Mouse (Mus musculus) hindlimb bud, embryonic 11.5 days (tissue): ENCODE results near the gene Ppp6r3.
"Not testable (repeated sequence)": the region's sequence is repeated elsewhere in the genome, so short reads cannot be mapped to it uniquely, and the experiment has no call there.

Experiments used
- DNase-seq: peaks from one replicate; pipeline ENCODE4 v3.0.0-alpha.2; 2012; ENCODE audit warnings: low read depth, low spot score; ENCODE audit errors: extremely low spot score

The Ppp6r3 gene

GRCm38 (mm10) chr19:3575632-3576384, at the start of gene Ppp6r3:
Gene Ppp6r3, minus strand, starts transcription at chr19:3575749.
- DNase-seq, result peak; percentile 96

DNA sequence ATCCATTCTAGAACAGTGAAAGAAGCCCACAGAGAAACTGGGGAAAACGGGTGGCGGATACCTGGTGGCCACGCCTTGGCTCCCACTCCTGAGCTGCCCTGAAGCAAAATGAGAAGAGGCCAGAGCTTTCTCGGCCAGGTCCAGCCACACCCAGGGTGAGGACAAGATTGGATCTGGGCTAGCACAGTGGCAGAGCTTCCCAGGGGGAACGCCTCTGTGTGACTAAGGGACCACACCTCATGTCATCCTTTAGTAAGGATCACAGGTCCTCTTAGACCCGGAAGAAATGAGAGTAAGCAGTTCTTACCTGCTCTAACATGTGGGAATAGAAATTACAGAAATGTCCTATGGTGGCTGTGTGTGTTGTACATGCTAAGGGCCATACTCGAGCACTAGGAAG, 49.6 kb upstream of the Ppp6r3 start:
- DNase-seq, result no peak

DNA sequence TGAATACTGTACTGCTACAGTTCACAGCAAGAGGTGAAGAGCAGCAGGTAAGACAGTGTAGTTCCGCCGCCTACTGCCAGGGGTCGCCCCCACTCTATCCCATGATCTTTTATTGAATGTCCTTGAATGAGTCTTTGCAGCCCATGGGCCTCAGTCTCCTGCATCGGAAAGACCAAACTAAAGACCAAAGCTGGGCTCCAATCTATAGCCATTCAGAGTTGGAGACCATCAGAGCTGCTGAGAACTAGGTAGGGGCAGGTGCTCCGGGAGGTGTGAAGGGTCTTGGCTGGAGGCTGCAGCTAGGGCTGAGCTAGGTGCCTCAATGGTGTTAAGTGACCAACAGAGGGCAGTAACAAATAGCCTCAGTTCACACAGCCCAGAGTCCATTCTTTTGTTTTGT, 48.3 kb upstream of the Ppp6r3 start:
- DNase-seq, result no peak

DNA sequence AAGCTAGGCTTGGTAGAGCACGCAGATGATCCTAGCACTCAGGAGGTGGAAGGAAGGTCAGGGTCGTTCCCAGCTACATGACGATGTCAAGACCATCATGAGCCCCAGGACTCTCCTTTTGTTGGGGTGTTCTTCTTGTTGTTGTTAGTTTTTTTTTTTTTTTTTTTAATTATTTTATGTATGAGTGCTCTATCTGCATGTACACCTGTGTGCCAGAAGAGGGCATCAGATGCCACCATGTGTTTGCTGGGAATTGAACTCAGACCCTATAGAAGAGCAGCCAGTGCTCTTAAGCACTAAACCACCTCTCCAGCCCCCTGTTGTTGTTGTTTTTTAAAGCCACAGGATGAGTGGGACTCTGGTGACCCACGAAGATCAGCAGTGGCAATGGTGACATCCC, 47.7 kb upstream of the Ppp6r3 start:
- DNase-seq, result no peak

DNA sequence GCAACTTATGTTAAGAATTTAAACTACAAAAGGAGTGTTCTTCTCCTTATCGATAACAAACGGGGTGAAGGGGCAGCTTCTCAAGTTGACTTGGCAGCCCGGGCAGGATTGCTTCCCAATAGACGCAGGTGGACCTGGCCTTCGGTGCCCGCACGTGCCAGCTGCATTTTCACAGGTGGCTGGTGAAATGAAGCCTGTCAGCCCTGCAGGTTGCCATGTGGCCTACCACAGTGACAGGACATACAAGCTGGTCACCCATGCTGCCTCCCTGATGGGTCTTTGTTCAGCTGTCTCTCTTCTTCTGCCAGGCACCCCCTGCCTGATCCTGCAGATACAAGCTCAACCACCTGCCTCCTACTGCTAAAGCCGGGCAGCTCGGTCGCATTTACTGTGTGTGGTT, 45.3 kb upstream of the Ppp6r3 start:
- no peak for DNase-seq

GRCm38 (mm10) chr19:3619359-3619758, 43.8 kb upstream of the Ppp6r3 start:
- no peak for DNase-seq

DNA sequence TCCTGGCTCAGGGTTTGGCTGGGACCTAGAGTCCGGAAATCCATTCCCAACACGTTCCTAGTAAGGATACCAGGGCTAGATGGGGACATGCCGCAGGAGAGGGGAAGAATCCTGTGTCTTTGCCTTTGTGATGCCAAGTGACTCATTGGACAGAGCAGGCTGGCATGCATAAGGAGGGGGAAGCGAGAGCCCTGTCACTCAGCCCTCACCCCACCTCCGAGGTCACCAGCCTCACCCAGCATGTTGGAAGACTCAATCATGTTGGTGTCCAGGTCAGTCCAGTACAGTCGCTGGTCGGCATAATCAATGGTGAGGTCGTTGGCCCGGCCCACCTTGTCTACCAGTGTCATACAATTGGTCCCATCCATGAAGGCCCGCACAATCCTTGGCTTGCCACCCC, 38.4 kb upstream of the Ppp6r3 start:
- no peak for DNase-seq

DNA sequence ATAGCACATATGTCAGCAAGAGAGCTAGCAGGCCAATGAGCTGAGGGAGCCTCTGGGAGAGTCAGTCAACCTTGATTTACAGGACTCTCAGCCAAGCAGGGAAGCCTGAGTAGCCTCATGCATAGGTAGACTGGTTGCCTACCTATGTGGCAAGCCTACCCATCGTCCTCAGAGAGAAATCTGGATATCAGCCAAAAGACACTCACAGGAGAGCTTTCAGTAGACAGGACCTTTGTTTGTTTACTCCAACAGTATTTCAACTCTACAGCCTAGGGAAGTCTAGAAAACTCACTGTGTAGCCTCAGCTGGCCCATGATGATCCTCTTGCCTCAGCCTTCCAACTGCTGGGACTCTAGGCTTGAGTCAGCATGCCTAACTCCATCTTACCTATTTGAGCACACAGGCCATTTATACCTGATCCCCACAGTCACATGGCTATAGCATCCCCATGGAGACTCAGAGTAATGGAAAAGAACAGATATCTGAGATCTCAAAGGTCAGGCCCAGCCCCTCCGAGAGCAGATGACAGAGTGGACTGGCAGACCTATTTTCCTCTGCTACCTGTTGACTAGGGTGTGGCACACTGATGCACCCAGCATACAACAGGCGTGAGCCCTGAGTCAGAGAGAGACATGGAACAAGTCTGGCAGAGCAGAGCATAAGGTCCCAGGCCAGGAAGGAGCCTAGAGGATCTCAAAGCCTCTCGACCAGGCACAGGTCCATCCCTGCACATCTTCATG, 37.2 kb upstream of the Ppp6r3 start:
- no peak for DNase-seq

DNA sequence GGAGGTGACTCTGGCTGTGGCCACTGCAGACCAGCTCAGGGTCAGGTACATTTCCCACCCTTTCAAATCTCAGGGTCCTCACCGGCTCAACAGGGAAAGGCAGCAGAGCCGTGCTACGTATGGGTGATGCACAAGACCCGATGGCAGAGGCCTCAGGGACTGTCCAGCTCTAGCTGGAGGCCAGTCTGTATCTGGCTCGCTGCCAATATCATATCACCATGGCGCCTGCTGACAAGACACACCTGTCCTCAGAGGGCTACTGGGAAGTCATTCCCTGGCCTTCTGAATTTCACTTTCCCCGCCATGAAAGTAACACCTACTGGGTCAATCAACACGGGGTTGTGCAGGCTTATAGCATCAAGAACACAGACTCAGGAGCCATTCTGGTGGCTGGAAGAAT, 36.2 kb upstream of the Ppp6r3 start:
- no peak for DNase-seq

DNA sequence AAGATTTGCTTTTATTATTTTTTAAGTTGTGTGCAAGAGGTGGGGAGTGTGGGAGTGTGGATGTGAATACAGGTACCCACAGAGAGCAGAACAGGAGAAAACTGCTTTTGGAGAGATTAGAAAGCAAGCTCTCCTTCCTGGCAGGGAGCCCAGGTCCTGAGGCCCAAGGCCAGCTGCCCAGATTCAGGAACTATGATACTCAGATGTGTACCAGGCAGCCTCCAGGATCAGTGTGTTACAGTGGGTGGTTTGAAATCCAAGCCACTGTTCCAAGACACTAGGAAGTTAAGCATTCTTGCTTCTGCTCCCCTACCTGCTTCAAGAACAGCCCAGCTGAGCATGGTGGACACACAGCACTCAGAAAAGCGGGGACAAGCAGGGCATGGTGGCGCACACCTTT, 35.3 kb upstream of the Ppp6r3 start:
- DNase-seq, result no peak

DNA sequence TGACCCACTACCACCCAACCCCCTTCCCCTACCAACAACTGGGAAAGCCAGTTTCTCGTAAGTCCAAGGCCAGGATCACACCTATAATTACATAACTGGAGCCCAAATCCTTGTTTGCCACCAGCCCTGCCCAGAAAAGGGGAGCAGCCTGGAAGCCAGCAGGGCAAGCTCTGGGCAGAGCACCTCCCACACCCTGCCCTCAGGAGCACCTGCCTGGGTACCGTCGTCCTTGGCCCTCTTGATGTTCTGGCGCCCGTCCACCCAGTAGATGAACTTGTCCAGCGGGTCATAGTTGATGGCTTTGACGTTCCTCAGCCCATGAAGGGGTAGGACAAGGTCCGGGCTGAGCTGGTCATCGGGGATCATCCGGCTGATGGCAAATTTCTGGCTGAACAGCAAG, 34.3 kb upstream of the Ppp6r3 start:
- no peak for DNase-seq

DNA sequence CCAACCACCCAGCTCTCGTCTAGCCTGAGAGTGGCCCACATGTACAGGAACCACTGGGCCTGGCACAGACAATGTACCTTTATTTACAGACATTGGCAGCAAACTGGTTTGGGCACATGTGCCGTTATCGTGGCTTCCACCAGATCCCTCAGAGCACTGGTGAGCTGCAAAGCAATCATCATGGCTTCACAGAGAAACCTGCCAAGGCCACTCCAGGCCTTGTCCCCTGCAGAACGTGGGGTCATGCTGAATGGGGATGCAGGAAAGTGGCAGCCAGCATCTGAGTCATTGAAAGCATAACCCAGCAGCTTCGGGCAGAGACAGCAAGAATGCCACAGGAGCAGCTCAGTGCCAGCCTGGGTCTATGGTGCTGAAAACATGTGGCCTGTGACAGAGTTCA, 18.8 kb upstream of the Ppp6r3 start:
- DNase-seq, result no peak

DNA sequence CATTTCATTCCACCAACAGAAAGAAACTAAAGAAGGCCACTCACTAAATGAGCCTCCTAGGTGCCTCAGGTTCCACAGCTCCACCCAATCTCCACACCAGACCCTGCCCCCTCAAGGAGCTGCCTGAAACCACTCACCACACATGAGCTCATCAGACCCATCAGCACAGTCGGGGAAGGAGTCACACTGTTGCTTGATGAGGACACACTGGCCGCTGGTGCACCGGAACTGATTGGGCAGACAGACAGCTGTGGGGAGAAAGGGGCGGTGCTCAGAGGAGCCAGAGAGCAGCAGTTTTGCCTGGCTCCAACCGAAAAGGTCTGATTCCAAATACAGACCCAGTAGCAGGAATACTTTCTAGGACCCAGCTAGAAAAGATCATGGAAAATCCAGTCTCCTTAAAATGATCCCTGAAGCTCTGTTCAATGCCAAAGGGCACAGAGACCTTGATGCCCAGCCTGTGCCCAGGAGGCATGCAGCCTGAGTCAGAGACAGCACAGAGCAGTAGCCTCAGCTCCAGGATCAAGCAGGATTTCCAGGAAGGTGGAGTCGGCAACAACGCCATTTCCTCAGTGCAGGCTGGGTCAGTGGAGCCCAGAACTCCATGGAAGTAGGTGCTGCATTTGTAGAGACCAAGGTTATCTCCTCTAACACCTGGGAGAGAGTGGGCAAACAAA, 18.0 kb upstream of the Ppp6r3 start:
- DNase-seq, result no peak

DNA sequence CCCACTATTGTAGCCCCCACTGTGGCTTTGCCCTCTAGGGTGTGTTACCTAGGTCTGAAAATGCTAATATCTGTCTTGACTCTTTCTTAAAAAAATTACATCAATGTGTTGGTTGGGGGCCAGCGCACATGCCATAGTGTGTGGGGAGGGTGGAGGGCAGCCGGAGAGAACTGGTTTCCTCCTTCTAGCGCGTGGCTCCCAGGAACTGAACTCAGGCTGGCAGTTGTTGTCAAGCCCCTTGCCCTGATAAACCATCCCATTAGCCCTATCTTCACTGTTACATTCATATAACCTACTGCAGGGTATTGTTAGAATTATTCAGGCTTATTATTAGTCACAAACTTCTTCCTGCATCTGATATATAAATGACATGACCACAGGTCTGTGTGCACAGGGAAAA, 14.4 kb upstream of the Ppp6r3 start:
- no peak for DNase-seq

DNA sequence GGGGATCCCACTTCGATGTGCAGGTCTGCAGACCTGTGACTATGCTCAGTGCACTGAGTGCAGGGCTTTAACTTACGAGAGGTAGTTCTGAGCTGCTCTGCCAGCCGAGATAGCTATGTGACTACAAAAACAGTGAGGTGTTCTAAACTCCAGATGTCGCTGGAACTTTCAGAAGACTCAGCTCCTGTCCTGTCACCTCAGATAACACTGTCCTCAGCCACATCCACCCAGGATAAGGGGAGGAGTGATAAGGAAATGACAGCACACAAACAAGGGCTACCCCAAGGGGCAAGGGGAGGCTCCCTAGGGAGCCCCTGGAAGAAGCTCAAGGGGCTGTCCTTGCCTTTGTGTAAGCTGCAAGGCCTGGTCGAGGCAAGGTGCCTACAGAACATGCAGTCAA, 14.0 kb upstream of the Ppp6r3 start:
- no peak for DNase-seq

DNA sequence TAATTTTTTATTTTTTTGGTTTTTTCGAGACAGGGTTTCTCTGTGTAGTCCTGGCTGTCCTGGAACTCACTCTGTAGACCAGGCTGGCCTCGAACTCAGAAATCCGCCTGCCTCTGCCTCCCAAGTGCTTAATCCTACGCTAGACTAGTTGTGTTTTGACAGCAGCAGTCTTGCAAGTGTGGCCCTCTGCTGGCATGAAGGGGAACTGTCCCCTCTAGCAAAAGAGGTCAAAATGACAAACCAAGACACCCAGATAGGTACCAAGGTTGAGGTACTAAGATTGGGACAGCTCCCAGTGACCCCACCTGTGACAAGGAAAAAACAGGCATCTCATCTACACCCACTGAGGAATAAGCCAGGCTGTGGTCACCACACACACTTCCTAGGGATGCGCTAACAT, 12.2 kb upstream of the Ppp6r3 start:
- DNase-seq, result not testable (repeated sequence)

GRCm38 (mm10) chr19:3586540-3586939, 11.0 kb upstream of the Ppp6r3 start:
- DNase-seq, result no peak

GRCm38 (mm10) chr19:3586026-3586425, 10.5 kb upstream of the Ppp6r3 start:
- DNase-seq, result no peak

DNA sequence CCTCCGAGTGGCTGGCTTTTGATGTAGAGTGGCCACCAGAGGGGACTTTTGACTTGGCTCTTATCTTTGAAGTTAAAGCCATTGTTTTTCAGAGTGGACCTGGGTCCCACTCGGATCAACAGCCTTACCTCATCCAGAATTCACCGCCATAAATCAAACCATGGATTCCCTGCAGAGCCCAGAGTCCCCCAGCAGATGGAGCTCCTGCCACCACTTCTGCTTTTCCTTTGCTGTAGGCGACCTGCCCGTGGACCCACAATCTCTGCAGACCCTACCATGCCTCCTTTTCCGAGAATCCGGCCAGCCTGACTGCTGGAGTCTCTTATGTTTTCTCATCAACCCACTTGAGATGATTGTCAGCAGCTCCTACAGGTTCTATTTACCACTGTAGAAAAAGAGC, 5.8 kb upstream of the Ppp6r3 start:
- no peak for DNase-seq

- no peak for DNase-seq
Measured at GRCm38 (mm10) chr19:3577911-3578290, 2.4 kb upstream of the Ppp6r3 start.

- DNase-seq, result no peak
Measured at GRCm38 (mm10) chr19:3577265-3577910, 1.8 kb upstream of the Ppp6r3 start.
